15 mouse cellular contexts compared by ENCODE assay signal in the genomic region with DNA sequence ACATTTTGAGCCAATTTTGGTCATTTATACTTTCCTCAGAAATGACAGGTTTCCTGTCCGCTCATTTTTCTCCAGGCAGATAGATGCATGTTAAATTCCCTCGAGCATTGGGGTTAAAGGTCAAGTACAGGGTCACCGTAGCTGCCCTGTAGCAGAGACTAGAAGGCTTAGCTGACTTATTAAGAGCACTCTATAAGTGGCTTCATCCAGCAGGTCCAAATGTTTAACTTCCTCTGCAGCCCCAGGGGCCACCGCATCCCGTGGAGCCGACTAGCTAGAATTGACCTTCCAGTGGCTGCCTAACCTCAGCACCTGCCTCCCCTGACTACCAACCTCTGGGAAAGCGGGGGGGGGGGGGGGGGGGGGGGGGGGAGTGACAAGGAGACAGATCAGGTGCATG.
"Had no signal": no experiment of that assay in that cellular context is flagged by ENCODE, and none has a peak within 500 bp of the region (broad histone marks: within the 10 kb centered on the region; RNA-seq: fewer than 3 reads in every experiment).

No protein-coding gene starts in this region.

- H3K9ac ChIP-seq: liver, embryonic 15.5 days; neural tube, embryonic 13.5 days; stomach, embryonic 15.5 days had no signal

- H3K27me3 ChIP-seq: liver, embryonic 15.5 days; neural tube, embryonic 13.5 days; stomach, embryonic 15.5 days had no signal

- ATAC-seq: lung, postnatal 0 days had no signal

- H3K4me2 ChIP-seq: liver, embryonic 11.5 days; liver, embryonic 15.5 days; neural tube, embryonic 13.5 days; stomach, embryonic 15.5 days had no signal

- H3K4me3 ChIP-seq: left cerebral cortex, adult 2 months; limb, embryonic 10.5 days; liver, embryonic 15.5 days; neural tube, embryonic 13.5 days; stomach, embryonic 15.5 days had no signal

- H3K27ac ChIP-seq: left cerebral cortex, adult 2 months; liver, embryonic 15.5 days; neural tube, embryonic 13.5 days; stomach, embryonic 15.5 days had no signal

- DNase-seq: kidney, postnatal 14 days; lung, adult 2 months; lung, postnatal 36 days; midbrain, embryonic 14.5 days; retina, postnatal 1 day; right cerebral cortex, postnatal 14 days; thymus, adult 2 months; thymus, postnatal 25 days had no signal

- H3K9me3 ChIP-seq: limb, embryonic 10.5 days; liver, embryonic 15.5 days; neural tube, embryonic 13.5 days; stomach, embryonic 15.5 days had no signal

- H3K36me3 ChIP-seq: limb, embryonic 10.5 days; liver, embryonic 15.5 days; neural tube, embryonic 13.5 days; stomach, embryonic 15.5 days had no signal
